Mouse (Mus musculus): ENCODE results near the gene Lhpp.

DNA sequence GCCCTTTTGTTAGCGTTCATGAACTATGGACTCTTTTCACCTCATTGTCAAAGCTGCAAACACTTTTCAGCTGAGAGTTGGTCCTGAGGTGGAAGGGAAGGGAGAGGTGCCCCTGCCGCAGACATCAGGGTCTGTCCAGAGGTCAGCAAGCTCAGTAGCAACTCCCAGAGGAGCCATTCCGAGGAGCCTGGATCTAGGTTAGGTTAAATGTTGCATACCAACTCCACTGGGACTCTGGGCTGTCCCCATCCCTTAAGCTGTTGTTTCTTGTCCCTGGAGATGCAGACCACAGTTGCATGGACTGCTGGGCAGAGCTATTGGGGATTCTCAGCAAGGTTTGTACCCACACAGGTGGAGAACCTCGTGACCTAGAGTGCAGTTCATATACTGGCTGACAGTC is 88.7 kb downstream of the Lhpp start:
- TF ChIP-seq CTCF (conservative IDR thresholded peaks at IDR 0.05; ENCODE audit: insufficient read depth, insufficient read length, low read depth, low read length) (no peak), POLR2A (IDR thresholded peaks at IDR 0.05; ENCODE audit: low read depth, low read length) (no peak)
